Mouse (Mus musculus): ENCODE measurements at regions not wholly inside any gene's neighbourhood (a gene's known extent, or its start where the extent isn't known, plus 50 kb on each side); places are given as distances from the start of the nearest gene placed in this dataset.
"Not testable (repeated sequence)": the region's sequence is repeated elsewhere in the genome, so short reads cannot be mapped to it uniquely, and the experiment has no call there.

GRCm38 (mm10) chr3:49641966-49642758, 115.0 kb downstream of the Pcdh18 start:
- Histone ChIP-seq H3K9ac (ENCODE audit: low read length) (no peak overlapping the region), H3K4me3 (ENCODE audit: low read length) (no peak overlapping the region), H3K27ac (ENCODE audit: low read length) (peak overlapping the region; percentile 44; the same call in 1 of the 2 replicates), H3K36me3 (ENCODE audit: control insufficient read depth, insufficient read depth, low read length) (no peaks in the 10 kb centered on the region), H3K4me1 (replicated peaks; ENCODE audit: control insufficient read depth, insufficient read depth, low read length) (no peaks in the 10 kb centered on the region; the same call in 1 of the 2 replicates), H3K4me2 (ENCODE audit: low read depth, low read length) (no peak overlapping the region), H3K9me3 (ENCODE audit: control insufficient read depth, low read length) (no peaks in the 10 kb centered on the region), H3K27me3 (ENCODE audit: control insufficient read depth, insufficient read depth, low read depth, low read length) (no peaks in the 10 kb centered on the region)
- ATAC-seq (ENCODE audit: low read depth) = peak; percentile 99
- 19% methylated on average over 4 of the region's 4 CpGs for WGBS

GRCm38 (mm10) chr3:49641411-49641810, 115.7 kb downstream of the Pcdh18 start:
- WGBS = 79% methylated on average over 1 of the region's 1 CpGs
- H3K4me2 ChIP-seq (ENCODE audit: low read depth, low read length) = no peak overlapping the region
- no peaks in the 10 kb centered on the region for H3K36me3 ChIP-seq (ENCODE audit: control insufficient read depth, insufficient read depth, low read length)
- ATAC-seq (ENCODE audit: low read depth) = no peak
- H3K9me3 ChIP-seq (ENCODE audit: control insufficient read depth, low read length) = no peaks in the 10 kb centered on the region
- H3K4me3 ChIP-seq (ENCODE audit: low read length) = no peak overlapping the region
- no peak overlapping the region for H3K9ac ChIP-seq (ENCODE audit: low read length)
- 0 out of 2 replicates have a peak overlapping the region, but pooled peaks have one; percentile 36 for H3K27ac ChIP-seq (ENCODE audit: low read length)
- H3K4me1 ChIP-seq (replicated peaks; ENCODE audit: control insufficient read depth, insufficient read depth, low read length) = no peaks in the 10 kb centered on the region; the same call in 1 of the 2 replicates
- no peaks in the 10 kb centered on the region for H3K27me3 ChIP-seq (ENCODE audit: control insufficient read depth, insufficient read depth, low read depth, low read length)

- no peak for ATAC-seq (ENCODE audit: low read depth)
- Histone ChIP-seq H3K27me3 (ENCODE audit: control insufficient read depth, insufficient read depth, low read depth, low read length) (no peaks in the 10 kb centered on the region), H3K36me3 (ENCODE audit: control insufficient read depth, insufficient read depth, low read length) (no peaks in the 10 kb centered on the region), H3K4me1 (replicated peaks; ENCODE audit: control insufficient read depth, insufficient read depth, low read length) (no peaks in the 10 kb centered on the region; the same call in 1 of the 2 replicates), H3K9me3 (ENCODE audit: control insufficient read depth, low read length) (no peaks in the 10 kb centered on the region), H3K4me3 (ENCODE audit: low read length) (no peak overlapping the region), H3K27ac (ENCODE audit: low read length) (no peak overlapping the region), H3K4me2 (ENCODE audit: low read depth, low read length) (no peak overlapping the region), H3K9ac (ENCODE audit: low read length) (no peak overlapping the region)
- WGBS = 67% methylated on average over 2 of the region's 2 CpGs
Observed at GRCm38 (mm10) chr3:49638601-49639000, 118.5 kb downstream of the Pcdh18 start.

- WGBS = 33% methylated on average over 2 of the region's 2 CpGs
- H3K27me3 ChIP-seq (ENCODE audit: control insufficient read depth, insufficient read depth, low read depth, low read length) = no peaks in the 10 kb centered on the region
- H3K4me3 ChIP-seq (ENCODE audit: low read length) = no peak overlapping the region
- no peaks in the 10 kb centered on the region for H3K36me3 ChIP-seq (ENCODE audit: control insufficient read depth, insufficient read depth, low read length)
- H3K27ac ChIP-seq (ENCODE audit: low read length) = no peak overlapping the region
- H3K4me2 ChIP-seq (ENCODE audit: low read depth, low read length) = no peak overlapping the region
- H3K9ac ChIP-seq (ENCODE audit: low read length) = no peak overlapping the region
- H3K9me3 ChIP-seq (ENCODE audit: control insufficient read depth, low read length) = no peaks in the 10 kb centered on the region
- ATAC-seq (ENCODE audit: low read depth) = no peak
- H3K4me1 ChIP-seq (replicated peaks; ENCODE audit: control insufficient read depth, insufficient read depth, low read length) = no peaks in the 10 kb centered on the region; the same call in 1 of the 2 replicates
Observed at GRCm38 (mm10) chr3:49636676-49637075, 120.4 kb downstream of the Pcdh18 start.

- H3K9me3 ChIP-seq (ENCODE audit: control insufficient read depth, low read length) = no peaks in the 10 kb centered on the region
- no peaks in the 10 kb centered on the region for H3K27me3 ChIP-seq (ENCODE audit: control insufficient read depth, insufficient read depth, low read depth, low read length)
- no peak for ATAC-seq (ENCODE audit: low read depth)
- no peak overlapping the region for H3K9ac ChIP-seq (ENCODE audit: low read length)
- H3K27ac ChIP-seq (ENCODE audit: low read length) = no peak overlapping the region
- no peak overlapping the region for H3K4me3 ChIP-seq (ENCODE audit: low read length)
- no peak overlapping the region for H3K4me2 ChIP-seq (ENCODE audit: low read depth, low read length)
- WGBS = 40% methylated on average over 9 of the region's 9 CpGs
- no peaks in the 10 kb centered on the region for H3K36me3 ChIP-seq (ENCODE audit: control insufficient read depth, insufficient read depth, low read length)
- H3K4me1 ChIP-seq (replicated peaks; ENCODE audit: control insufficient read depth, insufficient read depth, low read length) = no peaks in the 10 kb centered on the region; the same call in 1 of the 2 replicates
Observed at GRCm38 (mm10) chr3:49592706-49593451, 164.2 kb downstream of the Pcdh18 start.

GRCm38 (mm10) chr3:49590234-49590633, 166.9 kb downstream of the Pcdh18 start:
- no peak overlapping the region for H3K4me2 ChIP-seq (ENCODE audit: low read depth, low read length)
- 82% methylated on average over 2 of the region's 2 CpGs for WGBS
- H3K4me3 ChIP-seq (ENCODE audit: low read length) = no peak overlapping the region
- no peak for ATAC-seq (ENCODE audit: low read depth)
- no peak overlapping the region for H3K27ac ChIP-seq (ENCODE audit: low read length)
- H3K9ac ChIP-seq (ENCODE audit: low read length) = no peak overlapping the region
- H3K9me3 ChIP-seq (ENCODE audit: control insufficient read depth, low read length) = no peaks in the 10 kb centered on the region
- no peaks in the 10 kb centered on the region; the same call in 1 of the 2 replicates for H3K4me1 ChIP-seq (replicated peaks; ENCODE audit: control insufficient read depth, insufficient read depth, low read length)
- H3K27me3 ChIP-seq (ENCODE audit: control insufficient read depth, insufficient read depth, low read depth, low read length) = no peaks in the 10 kb centered on the region
- no peaks in the 10 kb centered on the region for H3K36me3 ChIP-seq (ENCODE audit: control insufficient read depth, insufficient read depth, low read length)

- no peak for ATAC-seq (ENCODE audit: low read depth)
- Histone ChIP-seq H3K9ac (ENCODE audit: low read length) (no peak overlapping the region), H3K27me3 (ENCODE audit: control insufficient read depth, insufficient read depth, low read depth, low read length) (no peaks in the 10 kb centered on the region), H3K4me3 (ENCODE audit: low read length) (no peak overlapping the region), H3K4me2 (ENCODE audit: low read depth, low read length) (no peak overlapping the region), H3K36me3 (ENCODE audit: control insufficient read depth, insufficient read depth, low read length) (no peaks in the 10 kb centered on the region), H3K9me3 (ENCODE audit: control insufficient read depth, low read length) (no peaks in the 10 kb centered on the region), H3K27ac (ENCODE audit: low read length) (no peak overlapping the region), H3K4me1 (replicated peaks; ENCODE audit: control insufficient read depth, insufficient read depth, low read length) (no peaks in the 10 kb centered on the region)
- WGBS = 77% methylated on average over 6 of the region's 6 CpGs
Observed at GRCm38 (mm10) chr3:49586531-49587168, 170.5 kb downstream of the Pcdh18 start.

- not testable (repeated sequence) for H3K27me3 ChIP-seq (ENCODE audit: control insufficient read depth, insufficient read depth, low read depth, low read length); H3K4me3 ChIP-seq (ENCODE audit: low read length); H3K27ac ChIP-seq (ENCODE audit: low read length); H3K9ac ChIP-seq (ENCODE audit: low read length); H3K36me3 ChIP-seq (ENCODE audit: control insufficient read depth, insufficient read depth, low read length); ATAC-seq (ENCODE audit: low read depth); H3K9me3 ChIP-seq (ENCODE audit: control insufficient read depth, low read length); H3K4me1 ChIP-seq (replicated peaks; ENCODE audit: control insufficient read depth, insufficient read depth, low read length); H3K4me2 ChIP-seq (ENCODE audit: low read depth, low read length)
Observed at GRCm38 (mm10) chr3:49585962-49586361, 171.2 kb downstream of the Pcdh18 start.
